Mouse (Mus musculus) T-helper 2 cell (primary cell): ENCODE data around the gene Gm8237.
"Not testable (repeated sequence)": the region's sequence is repeated elsewhere in the genome, so short reads cannot be mapped to it uniquely, and the experiment has no call there.

Experiments used
- in situ Hi-C: fragments of 300-600 bp; cut with MboI, MseI; formaldehyde crosslinking; loops from one replicate; pipeline ENCODE4 v1.15.1; 2025; ENCODE audit warnings: high pct_unique_total_duplicates

Gm8237 gene

DNA sequence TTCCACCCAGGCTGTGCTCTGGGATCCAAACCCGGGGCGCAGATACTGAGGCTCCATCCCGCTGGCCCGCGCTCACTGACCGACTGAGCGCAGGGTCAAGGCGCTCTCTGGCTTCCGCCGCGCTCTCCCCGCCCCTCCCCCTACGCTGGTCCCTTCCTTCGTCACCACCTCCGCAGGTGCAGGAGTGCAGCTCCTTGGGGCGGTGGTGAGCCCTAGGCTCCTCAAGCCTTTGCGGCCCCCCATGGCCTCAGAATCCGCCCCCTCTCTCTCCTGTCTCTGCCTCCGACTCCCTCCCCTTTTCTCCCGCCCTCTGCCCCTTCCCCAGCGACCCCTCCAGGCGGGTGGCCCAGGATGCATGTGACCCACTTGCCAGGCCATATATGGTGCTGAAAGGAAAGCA is at the start of gene Gm8237:
TSS of gene Gm8237 (minus strand) at position 142 of the 400 bp plus-strand sequence.
- in situ Hi-C loops, result not testable (repeated sequence)

DNA sequence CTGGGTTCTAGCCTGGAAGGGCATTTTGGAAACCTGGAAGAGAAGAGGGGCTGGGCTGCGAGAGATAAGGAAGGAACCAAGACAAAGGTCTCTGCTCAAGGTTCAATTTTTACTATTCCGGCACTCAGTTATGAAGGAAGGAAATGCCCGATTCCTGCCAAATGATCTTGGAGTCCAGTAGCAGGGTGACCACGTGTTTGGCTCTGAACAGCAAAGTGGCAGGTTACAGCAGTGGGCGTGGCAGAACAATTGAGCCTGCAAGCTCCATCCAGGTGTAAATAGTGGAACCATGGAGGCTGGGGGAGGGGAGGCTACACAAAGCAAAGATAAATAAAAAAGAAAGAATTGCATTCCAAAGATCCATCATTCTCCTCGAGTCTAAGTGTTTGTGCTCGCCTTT is 43.1 kb upstream of the Gm8237 start:
- in situ Hi-C loops, result not testable (repeated sequence)

DNA sequence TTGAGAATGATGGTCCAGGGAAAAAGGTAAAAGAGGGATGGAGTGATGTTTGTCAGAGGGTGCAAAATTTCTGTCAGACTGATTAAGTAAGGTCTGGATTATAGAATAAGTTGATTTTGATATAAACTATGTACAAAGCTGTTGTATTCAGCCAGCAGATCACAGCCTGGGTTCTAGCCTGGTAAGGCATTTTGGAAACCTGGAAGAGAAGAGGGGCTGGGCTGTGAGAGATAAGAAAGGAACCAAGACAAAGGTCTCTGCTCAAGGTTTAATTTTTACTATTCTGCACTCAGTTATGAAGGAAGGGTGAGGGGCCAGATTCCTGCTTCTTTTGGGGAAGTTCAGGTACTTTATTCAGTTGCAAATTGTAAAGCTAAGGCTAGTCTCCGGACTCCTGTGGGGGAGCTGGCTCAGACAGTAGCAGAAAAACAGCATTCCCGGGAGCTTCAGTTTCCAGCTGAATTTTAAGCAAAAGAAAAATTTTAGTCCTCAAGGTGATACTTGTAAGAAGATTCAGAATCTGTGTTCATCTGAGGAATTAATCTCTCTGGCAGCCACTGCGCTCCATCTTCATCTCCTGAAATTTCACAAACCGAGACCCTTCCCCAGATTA is 38.3 kb upstream of the Gm8237 start:
- in situ Hi-C loops, result not testable (repeated sequence)

DNA sequence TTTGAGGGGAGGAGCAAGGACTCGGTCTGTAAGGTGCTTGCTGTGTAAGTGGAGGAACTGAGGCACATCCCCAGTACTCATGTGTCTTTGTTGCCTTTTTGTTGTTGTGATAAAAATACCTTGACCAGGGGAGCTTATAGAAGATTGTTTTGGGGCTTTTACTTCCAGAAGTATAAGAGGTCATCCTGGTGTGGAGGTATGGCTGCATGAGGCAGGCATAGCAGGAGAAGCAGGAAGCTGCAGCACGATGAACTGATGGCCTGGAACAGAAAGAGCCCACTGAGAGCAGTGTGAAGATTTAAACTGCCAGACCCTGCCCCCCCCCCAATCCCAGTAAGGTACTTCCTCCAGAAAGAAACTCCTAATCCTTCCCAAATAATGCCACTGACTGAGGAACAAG is 33.5 kb upstream of the Gm8237 start:
- in situ Hi-C loops, result not testable (repeated sequence)

DNA sequence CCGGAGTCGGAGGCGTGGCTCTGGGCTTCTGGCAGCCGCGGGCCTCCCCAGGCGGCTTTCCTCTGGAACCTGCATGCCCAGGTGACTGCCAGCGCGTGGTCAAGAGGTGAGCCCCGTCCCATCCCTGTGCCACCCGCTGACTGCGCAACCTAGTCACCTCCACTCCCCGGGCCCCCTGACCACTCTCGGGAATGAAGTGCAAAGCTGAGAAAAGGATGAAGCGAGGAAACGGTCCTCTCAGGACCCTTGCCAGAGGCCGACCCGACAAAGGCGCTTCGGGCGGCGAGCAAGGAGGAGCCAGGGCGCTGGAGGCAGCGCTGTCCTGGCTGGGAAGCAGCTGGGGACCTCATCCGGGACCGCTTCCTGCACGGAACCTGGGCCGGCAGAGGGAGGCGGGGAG is 391 bp downstream of the Gm8237 start:
- in situ Hi-C loops, result loop anchor here (10.0 kb wide), 1 partner anchor 1685 kb away; the partner anchor contains the start of gene Gm3558

DNA sequence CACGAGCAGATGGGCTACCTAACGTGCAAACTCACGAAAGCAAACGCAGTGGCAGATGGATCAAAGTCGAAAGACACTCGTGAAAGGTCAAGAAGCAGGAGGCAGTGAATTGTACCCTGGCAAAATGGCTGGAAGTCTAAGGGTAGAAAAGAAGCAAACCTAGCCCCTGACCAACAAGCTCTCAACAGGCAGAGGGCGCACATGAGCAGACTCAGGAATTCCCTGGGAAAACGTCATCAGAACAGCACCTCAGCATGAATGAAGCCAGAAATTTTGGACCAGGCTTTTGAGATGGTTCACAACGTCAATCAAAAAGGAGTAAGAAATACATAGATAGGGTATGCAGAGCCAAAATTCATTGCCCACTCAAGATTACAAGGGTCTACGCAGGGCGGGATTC is 1.0 kb downstream of the Gm8237 start:
- in situ Hi-C loops, result loop anchor here (10.0 kb wide), 1 partner anchor 1686 kb away; the partner anchor contains the start of gene Gm3558

DNA sequence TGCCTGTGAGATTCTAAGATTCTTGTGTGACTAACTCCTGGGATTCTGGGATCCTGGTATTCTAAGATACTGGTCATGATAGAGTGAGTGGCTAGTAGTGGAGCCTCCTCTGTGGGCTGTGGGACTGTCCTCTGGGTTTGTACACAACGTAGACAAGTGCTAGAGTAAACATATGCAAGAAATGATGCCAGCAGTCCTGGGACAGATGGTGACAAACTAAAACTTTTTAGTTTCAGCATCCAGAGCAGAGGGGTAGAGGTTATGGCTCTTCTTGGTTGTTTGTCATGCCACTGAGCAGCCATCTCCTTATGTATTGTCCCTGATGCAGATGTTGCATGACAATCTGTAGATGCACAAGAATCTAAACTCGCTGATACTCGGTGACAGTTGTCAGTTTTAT is 24.3 kb downstream of the Gm8237 start:
- in situ Hi-C loops, result not testable (repeated sequence)

DNA sequence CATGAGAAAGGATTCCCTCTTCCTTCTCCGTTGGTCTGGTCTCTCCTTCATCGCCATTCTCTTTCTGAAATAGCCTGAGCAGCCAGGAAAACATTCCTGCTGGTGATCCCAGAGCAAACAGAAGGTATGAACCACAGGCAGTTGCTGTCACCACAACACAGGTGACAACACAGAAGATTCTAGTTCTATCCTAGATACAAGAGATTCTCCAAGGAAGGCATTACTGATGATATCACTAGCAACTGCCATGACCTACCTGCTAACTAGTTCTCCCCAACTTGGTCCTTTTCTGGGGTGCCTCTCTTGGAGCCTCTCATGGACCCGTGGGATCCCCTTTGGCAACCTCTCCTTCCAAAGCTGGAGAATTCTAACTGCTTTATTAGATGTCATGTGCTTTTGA is 50.0 kb downstream of the Gm8237 start, which contains the start of gene Gm3424:
TSS of gene Gm3424 (minus strand) at position 101 of the 400 bp plus-strand sequence.
- in situ Hi-C loops, result not testable (repeated sequence)

DNA sequence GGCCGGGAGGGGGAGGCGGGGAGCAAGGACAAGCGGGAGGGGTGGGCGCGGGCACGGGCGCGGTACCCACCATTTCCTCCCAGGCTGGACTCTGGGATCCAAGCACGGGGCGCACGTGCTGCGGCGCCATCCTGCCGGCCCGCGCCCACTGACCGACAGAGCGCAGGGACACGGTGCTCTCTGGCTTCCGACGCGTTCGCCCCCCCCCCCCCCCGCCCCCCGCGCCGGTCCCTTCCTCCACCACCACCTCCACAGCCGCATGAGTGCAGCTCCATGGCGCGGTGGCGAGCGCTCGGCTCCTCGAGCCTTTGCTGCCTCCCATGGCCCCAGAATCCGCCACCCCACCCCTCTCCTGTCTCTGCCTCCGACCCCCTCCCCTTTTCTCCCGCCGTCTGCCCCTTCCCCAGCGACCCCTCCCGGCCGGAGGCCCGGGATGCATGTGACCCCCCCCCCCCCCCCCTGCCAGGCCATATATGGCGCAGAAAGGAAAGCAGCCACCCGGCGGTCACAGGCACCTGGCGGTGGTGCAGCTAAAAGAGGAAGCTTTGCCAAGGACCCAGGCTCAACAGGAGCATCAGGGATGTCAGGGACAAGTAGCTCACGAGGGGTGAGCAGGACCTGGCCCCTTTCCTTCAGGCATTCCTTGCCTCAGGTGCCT is 67.4 kb downstream of the Gm8237 start:
- in situ Hi-C loops, result not testable (repeated sequence)
